ENCODE assay signal across 9 mouse cellular contexts in the genomic region with DNA sequence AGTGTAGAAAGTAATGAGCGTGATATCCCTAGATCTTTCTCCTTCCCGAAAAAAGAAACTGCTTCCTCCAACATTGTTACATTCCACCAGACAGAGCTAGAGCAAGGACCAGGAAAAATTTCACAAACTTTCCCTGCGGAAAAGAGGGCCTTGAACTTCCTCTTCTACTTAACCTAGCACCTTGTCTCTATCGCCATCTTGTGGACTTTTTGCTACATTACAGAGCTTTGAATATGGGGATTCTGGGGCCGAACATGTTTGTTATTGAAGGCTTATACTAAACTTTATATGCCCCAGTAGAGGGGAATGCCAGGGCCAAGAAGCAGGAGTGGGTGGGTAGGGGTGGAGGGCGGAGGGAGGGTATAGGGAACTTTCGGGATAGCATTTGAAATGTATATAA. TPM values are rescaled to one million over a fixed set of nuclear protein-coding genes. Genes with fewer than 3 reads are reported as not detected.
DNase-seq lines count a peak whose midpoint lies in the region; ATAC-seq and TF ChIP-seq lines count a peak whose summit lies in the region.
"Had no signal": no experiment of that assay in that cellular context is flagged by ENCODE, and none has a peak within 500 bp of the region (broad histone marks: within the 10 kb centered on the region; RNA-seq: fewer than 3 reads in every experiment).

No protein-coding gene starts in this region.

- CTCF ChIA-PET in Patski (lab: Charles Lee) = interaction anchor here (0.8 to 4.8 kb wide), 6 partner anchors 19 to 185 kb away, joined by 3 to 23 read pairs (median 3); a partner anchor contains a TSS

- TF ChIP-seq EP300 in stomach, postnatal 0 days (optimal IDR thresholded peaks at IDR 0.05) = no peak

- intact Hi-C loops in left cerebral cortex, postnatal 36 days (cut with DNase I) = loop anchor here (5.0 kb wide), 2 partner anchors 181 to 251 kb away; no protein-coding TSS in a partner anchor

- no peaks in the 10 kb centered on the region for H3K36me3 ChIP-seq in stomach, postnatal 0 days (ENCODE audit: control insufficient read depth, insufficient read depth, low read length)

- no peak overlapping the region for H3K4me3 ChIP-seq in stomach, postnatal 0 days (ENCODE audit: low read depth, low read length)

- in situ Hi-C loops in Patski (cut with MboI; ENCODE audit: low pct_unique_long_range_greater_than_20kb) = no loop called here

- no peak overlapping the region for H3K9ac ChIP-seq in stomach, postnatal 0 days (ENCODE audit: low read length)

- POLR2A ChIA-PET in Patski (lab: Charles Lee) = no interaction called here

- no peak overlapping the region for H3K27ac ChIP-seq in stomach, postnatal 0 days (replicated peaks)

- peak; percentile 28 for DNase-seq in adrenal gland, postnatal 10 days
- no peak for DNase-seq in adrenal gland, postnatal 25 days
- peak; percentile 2 to 7 for DNase-seq in left cerebral cortex, adult 18-20 months (ENCODE audit: low spot score in 2 of 2)
- DNase-seq in left cerebral cortex, postnatal 36 days (ENCODE audit: low spot score in 2 of 2) = no peak
- DNase-seq in Patski (ENCODE audit: low read depth, low spot score) = no peak
- DNase-seq in hindlimb bud, embryonic 11.5 days (ENCODE audit: extremely low spot score, low read depth, low spot score) = peak; percentile 52
- no peak for DNase-seq in stomach, postnatal 0 days (ENCODE audit: low spot score)
- no peak for DNase-seq in right cerebral cortex, postnatal 36 days (ENCODE audit: low spot score in 2 of 2)

- H3K4me1 ChIP-seq in stomach, postnatal 0 days (replicated peaks; ENCODE audit: control insufficient read depth, insufficient read depth) = no peaks in the 10 kb centered on the region

- H3K9me3 ChIP-seq in stomach, postnatal 0 days (ENCODE audit: control insufficient read depth, low read length) = no peaks in the 10 kb centered on the region

- WGBS in stomach, postnatal 0 days = 38% methylated on average over 7 of the region's 7 CpGs

- no peak overlapping the region for H3K4me2 ChIP-seq in stomach, postnatal 0 days (replicated peaks; ENCODE audit: low read depth)

- ATAC-seq in Patski = no peak
- ATAC-seq in stomach, postnatal 0 days (ENCODE audit: low FRiP score, low TSS enrichment) = no peak

- peaks cover 67% of the 10 kb centered on the region for H3K27me3 ChIP-seq in Patski
- no peaks in the 10 kb centered on the region for H3K27me3 ChIP-seq in stomach, postnatal 0 days (ENCODE audit: control insufficient read depth, insufficient read depth, low read length)

- TF ChIP-seq CTCF in Patski (IDR thresholded peaks at IDR 0.05) = peak; percentile 67
- peak; percentile 78 for TF ChIP-seq CTCF in stomach, postnatal 0 days (IDR thresholded peaks at IDR 0.05; ENCODE audit: low read depth)

RNA-seq across cellular contexts. Expression of a gene that starts 21.9 kb away (rescaled TPM):
- total RNA-seq in adrenal gland, postnatal 10 days (2021) = not detected
- total RNA-seq in adrenal gland, postnatal 25 days (2021) = 2.6 TPM in 1 of 2 replicates, not detected in the other
- 1 to 10 TPM in 1 of 2 experiments, not detected in 1; 1.5 TPM for total RNA-seq in left cerebral cortex, adult 18-20 months (2021)
- under 1 TPM in 1 of 2 experiments, not detected in 1; 0.96 TPM for total RNA-seq in left cerebral cortex, postnatal 36 days (2021)
- polyA plus RNA-seq in Patski (2021) = not detected
- not detected in 2 replicates for polyA plus RNA-seq in stomach, postnatal 0 days (2015; fragmentation: Nextera tagmentation; extraction: Ambion mirVana)
- polyA plus RNA-seq: heart, embryonic 14.5 days had no signal

RNA-seq across cellular contexts. Expression of a gene that starts 29.5 kb away (rescaled TPM):
- total RNA-seq in adrenal gland, postnatal 10 days (2021) = under 1 TPM in 1 of 2 experiments, not detected in 1; 0.64 TPM
- total RNA-seq in adrenal gland, postnatal 25 days (2021) = not detected in 2 replicates
- total RNA-seq in left cerebral cortex, adult 18-20 months (2021) = not detected
- total RNA-seq in left cerebral cortex, postnatal 36 days (2021) = under 1 TPM in 1 of 2 experiments, not detected in 1; 0.52 TPM
- 0.27 TPM for polyA plus RNA-seq in Patski (2021)
- not detected in 2 replicates for polyA plus RNA-seq in stomach, postnatal 0 days (2015; fragmentation: Nextera tagmentation; extraction: Ambion mirVana)
- polyA plus RNA-seq: heart, embryonic 14.5 days had no signal

Comparison
In these comparisons a context has a peak if more than half of its experiments do, and no peak if none do; other contexts are left out.
1. DNase-seq: peak in adrenal gland, postnatal 10 days (single experiment), left cerebral cortex, adult 18-20 months (2 of 2) and hindlimb bud, embryonic 11.5 days (single experiment); none in adrenal gland, postnatal 25 days (single experiment), left cerebral cortex, postnatal 36 days (0 of 2), Patski (single experiment), stomach, postnatal 0 days (single experiment) and right cerebral cortex, postnatal 36 days (0 of 2).